Mouse (Mus musculus): Measurements from ENCODE around the gene Aes. TPM values are rescaled to one million over a fixed set of nuclear protein-coding genes. Genes with fewer than 3 reads are reported as not detected.
A peak's percentile ranks its signal among the peaks of the same experiment; 100 is the strongest.

Aes gene
- polyA plus RNA-seq, 1 experiment = 639 TPM

DNA sequence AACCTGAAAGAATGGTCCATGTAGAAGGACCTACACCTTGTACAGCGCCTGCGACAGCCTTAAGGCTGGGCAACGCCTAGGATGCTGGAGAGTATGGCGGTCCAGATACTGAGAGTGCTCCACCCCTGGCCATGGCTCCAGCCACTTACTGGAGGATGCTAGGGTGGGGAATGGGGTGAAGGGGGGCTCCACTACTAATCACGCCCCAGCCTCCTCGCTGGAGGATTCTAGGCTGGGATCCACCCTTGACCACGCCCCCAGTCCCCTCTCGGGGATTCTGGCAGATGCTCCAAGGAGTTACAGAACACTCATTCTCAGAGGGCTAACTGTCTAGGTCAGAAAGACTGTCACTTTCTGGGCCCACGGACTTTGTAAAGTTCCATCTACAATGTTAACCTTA, 13.7 kb downstream of the Aes start:
- Histone ChIP-seq H3K4me3 (no peak overlapping the region), H3K27me3 (ENCODE audit: control insufficient read depth, insufficient read depth, insufficient read length) (no peaks in the 10 kb centered on the region), H3K79me2 (ENCODE audit: control insufficient read depth, insufficient read depth) (no peaks in the 10 kb centered on the region), H3K4me2 (ENCODE audit: low read depth) (no peak overlapping the region), H3K36me3 (ENCODE audit: control insufficient read depth, insufficient read depth) (no peaks in the 10 kb centered on the region), H3ac (ENCODE audit: control insufficient read depth, insufficient read length) (no peak overlapping the region)
- TF ChIP-seq MAX (IDR thresholded peaks at IDR 0.05; ENCODE audit: low read depth) (no peak), TCF3 (IDR thresholded peaks at IDR 0.05; ENCODE audit: insufficient read length, low read depth) (no peak), POLR2AphosphoS2 (IDR thresholded peaks at IDR 0.05; ENCODE audit: insufficient read length, low read depth) (no peak), MYOD1 (IDR thresholded peaks at IDR 0.05; ENCODE audit: control insufficient read depth in 1 of 3, insufficient read length in 2 of 3, low read depth in 2 of 3) (no peak), SRF (IDR thresholded peaks at IDR 0.05; ENCODE audit: control insufficient read depth, insufficient read length, low read depth) (no peak), USF1 (IDR thresholded peaks at IDR 0.05; ENCODE audit: low read depth) (no peak), E2F4 (IDR thresholded peaks at IDR 0.05; ENCODE audit: insufficient read depth) (no peak), POLR2A (IDR thresholded peaks at IDR 0.05; ENCODE audit: insufficient read length, low read depth) (no peak), MYOG (IDR thresholded peaks at IDR 0.05; ENCODE audit: control insufficient read depth in 1 of 3, insufficient read depth in 1 of 3, insufficient read length in 2 of 3, low read depth in 2 of 3) (no peak), REST (IDR thresholded peaks at IDR 0.05; ENCODE audit: insufficient read depth, insufficient read length) (no peak), CEBPB (IDR thresholded peaks at IDR 0.05; ENCODE audit: insufficient read depth, poor library complexity, severe bottlenecking) (no peak), TCF12 (IDR thresholded peaks at IDR 0.05; ENCODE audit: insufficient read depth, poor library complexity, severe bottlenecking) (no peak)

DNA sequence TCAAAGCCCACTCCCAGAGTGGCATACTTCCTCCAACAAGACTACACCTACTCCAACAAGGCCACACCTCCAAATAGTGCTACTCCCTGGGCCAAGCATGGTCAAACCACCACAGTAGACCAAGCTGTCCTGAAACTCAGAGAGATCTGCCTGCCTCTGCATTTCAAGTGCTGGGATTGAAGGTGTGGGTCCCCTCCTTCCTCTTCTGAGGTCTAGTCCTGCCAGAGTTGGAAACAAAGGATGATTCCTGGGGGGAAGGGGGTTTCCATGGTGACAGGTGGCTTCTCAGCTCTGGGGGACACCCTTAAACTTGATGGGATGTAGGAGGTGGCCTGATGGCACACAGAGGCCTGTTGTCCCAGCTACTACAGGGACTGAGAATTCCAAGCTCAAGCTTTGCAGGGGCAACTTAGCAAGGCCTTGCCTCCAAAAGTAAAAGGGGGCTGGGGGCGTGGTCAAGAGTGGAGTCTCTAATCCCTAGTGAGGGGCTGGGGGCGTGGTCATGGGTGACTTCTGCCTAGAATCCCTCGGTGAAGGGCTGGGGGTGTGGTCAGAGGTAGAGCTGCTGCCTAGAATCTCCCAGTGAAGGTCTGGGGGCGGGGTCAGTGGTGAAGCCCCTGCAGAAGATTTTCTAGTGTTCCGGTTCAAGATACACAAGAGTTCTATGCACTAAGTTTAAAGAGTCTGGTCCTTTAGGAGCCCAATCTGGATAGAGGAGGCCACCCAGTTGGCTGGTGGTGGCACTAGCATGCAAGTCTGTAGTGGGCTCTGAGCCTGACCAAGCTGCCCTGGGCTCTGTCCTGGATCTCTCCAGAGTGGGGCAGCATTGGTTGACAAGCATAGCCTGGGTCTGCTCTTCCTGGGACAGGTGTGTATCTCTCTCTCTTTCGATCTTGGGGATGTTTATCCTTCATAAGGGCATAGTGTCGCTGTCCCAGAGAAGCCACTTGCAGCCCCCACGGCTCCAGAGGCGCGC, 15.1 kb downstream of the Aes start, which contains the start of gene Tle2:
Gene Tle2, plus strand, starts transcription at position 481 of the 976 bp plus-strand sequence.
- H3K4me3 ChIP-seq = peak within 1 kb of the TSS; percentile 29
- no peaks in the 10 kb centered on the region for H3K79me2 ChIP-seq (ENCODE audit: control insufficient read depth, insufficient read depth)
- peak within 1 kb of the TSS; percentile 75 for H3K4me2 ChIP-seq (ENCODE audit: low read depth)
- H3K36me3 ChIP-seq (ENCODE audit: control insufficient read depth, insufficient read depth) = no peaks in the 10 kb centered on the region
- TF ChIP-seq E2F4 (IDR thresholded peaks at IDR 0.05; ENCODE audit: insufficient read depth) (no peak), POLR2AphosphoS2 (IDR thresholded peaks at IDR 0.05; ENCODE audit: insufficient read length, low read depth) (no peak), TCF12 (IDR thresholded peaks at IDR 0.05; ENCODE audit: insufficient read depth, poor library complexity, severe bottlenecking) (no peak), MYOG (IDR thresholded peaks at IDR 0.05; ENCODE audit: control insufficient read depth in 1 of 3, insufficient read depth in 1 of 3, insufficient read length in 2 of 3, low read depth in 2 of 3) (no peak), MAX (IDR thresholded peaks at IDR 0.05; ENCODE audit: low read depth) (no peak), REST (IDR thresholded peaks at IDR 0.05; ENCODE audit: insufficient read depth, insufficient read length) (no peak)
- H3K27me3 ChIP-seq (ENCODE audit: control insufficient read depth, insufficient read depth, insufficient read length) = no peaks in the 10 kb centered on the region
- H3ac ChIP-seq (ENCODE audit: control insufficient read depth, insufficient read length) = no peak within 1 kb of the TSS

DNA sequence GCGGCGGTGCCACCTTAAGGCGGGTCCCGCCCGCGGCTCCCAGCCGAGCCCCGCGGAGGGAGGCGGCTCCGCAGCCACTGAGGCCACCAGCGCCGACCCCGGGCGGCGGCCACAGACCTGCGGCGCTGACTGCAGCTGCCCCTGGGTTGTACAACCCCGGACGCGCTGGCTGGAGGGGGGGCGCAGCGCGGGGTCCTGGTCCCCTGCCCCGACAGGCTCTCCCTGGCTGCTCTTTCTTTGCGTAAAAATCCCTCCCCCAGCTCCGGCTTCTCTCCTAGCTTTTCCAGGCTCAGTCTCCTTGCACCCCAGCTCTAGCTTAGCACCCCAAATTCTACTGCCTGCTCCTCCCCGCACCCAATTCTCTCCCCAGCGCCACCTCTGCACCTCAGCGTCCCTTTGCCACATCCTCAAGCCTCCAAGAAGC, 15.9 kb downstream of the Aes start:
- H3K36me3 ChIP-seq (ENCODE audit: control insufficient read depth, insufficient read depth) = no peaks in the 10 kb centered on the region
- no peak overlapping the region for H3ac ChIP-seq (ENCODE audit: control insufficient read depth, insufficient read length)
- TF ChIP-seq TCF3 (IDR thresholded peaks at IDR 0.05; ENCODE audit: insufficient read length, low read depth) = peak; percentile 35
- TF ChIP-seq MYOD1 (IDR thresholded peaks at IDR 0.05; ENCODE audit: control insufficient read depth in 1 of 3, insufficient read length in 2 of 3, low read depth in 2 of 3) = peak in 2 of 3 experiments; percentile 31 to 78
- TF ChIP-seq SRF (IDR thresholded peaks at IDR 0.05; ENCODE audit: control insufficient read depth, insufficient read length, low read depth) = no peak
- peak in 2 of 3 experiments; percentile 45 to 85 for TF ChIP-seq MYOG (IDR thresholded peaks at IDR 0.05; ENCODE audit: control insufficient read depth in 1 of 3, insufficient read depth in 1 of 3, insufficient read length in 2 of 3, low read depth in 2 of 3)
- TF ChIP-seq MAX (IDR thresholded peaks at IDR 0.05; ENCODE audit: low read depth) = no peak
- peak; percentile 72 for TF ChIP-seq POLR2A (IDR thresholded peaks at IDR 0.05; ENCODE audit: insufficient read length, low read depth)
- no peaks in the 10 kb centered on the region for H3K27me3 ChIP-seq (ENCODE audit: control insufficient read depth, insufficient read depth, insufficient read length)
- H3K79me2 ChIP-seq (ENCODE audit: control insufficient read depth, insufficient read depth) = no peaks in the 10 kb centered on the region
- H3K4me2 ChIP-seq (ENCODE audit: low read depth) = peak overlapping the region; percentile 75
- peak overlapping the region; percentile 29 for H3K4me3 ChIP-seq

DNA sequence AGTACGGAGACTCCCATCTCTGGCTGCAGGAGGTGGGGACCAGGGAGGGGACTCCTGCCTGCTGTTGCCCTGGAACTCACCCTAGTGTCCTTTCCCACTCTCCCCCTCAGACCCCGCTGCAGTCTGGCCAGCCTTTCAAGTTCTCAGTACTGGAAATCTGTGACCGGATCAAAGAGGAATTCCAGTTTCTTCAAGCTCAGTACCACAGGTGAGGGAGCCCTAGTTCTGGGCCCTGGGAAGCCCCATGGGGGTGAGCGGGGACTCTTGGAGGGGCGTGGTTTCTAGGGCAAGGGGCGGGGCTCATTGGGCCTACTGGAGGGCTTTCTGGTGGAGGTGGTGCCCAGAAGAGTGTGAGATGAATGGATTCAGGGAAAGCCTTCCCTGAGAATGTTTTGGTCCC, 16.4 kb downstream of the Aes start:
- no peaks in the 10 kb centered on the region for H3K36me3 ChIP-seq (ENCODE audit: control insufficient read depth, insufficient read depth)
- H3K27me3 ChIP-seq (ENCODE audit: control insufficient read depth, insufficient read depth, insufficient read length) = no peaks in the 10 kb centered on the region
- H3K79me2 ChIP-seq (ENCODE audit: control insufficient read depth, insufficient read depth) = no peaks in the 10 kb centered on the region
- H3ac ChIP-seq (ENCODE audit: control insufficient read depth, insufficient read length) = no peak overlapping the region
- TF ChIP-seq USF1 (IDR thresholded peaks at IDR 0.05; ENCODE audit: low read depth) (no peak), POLR2A (IDR thresholded peaks at IDR 0.05; ENCODE audit: insufficient read length, low read depth) (no peak)
- H3K4me3 ChIP-seq = peak overlapping the region; percentile 29
- H3K4me2 ChIP-seq (ENCODE audit: low read depth) = peak overlapping the region; percentile 75

DNA sequence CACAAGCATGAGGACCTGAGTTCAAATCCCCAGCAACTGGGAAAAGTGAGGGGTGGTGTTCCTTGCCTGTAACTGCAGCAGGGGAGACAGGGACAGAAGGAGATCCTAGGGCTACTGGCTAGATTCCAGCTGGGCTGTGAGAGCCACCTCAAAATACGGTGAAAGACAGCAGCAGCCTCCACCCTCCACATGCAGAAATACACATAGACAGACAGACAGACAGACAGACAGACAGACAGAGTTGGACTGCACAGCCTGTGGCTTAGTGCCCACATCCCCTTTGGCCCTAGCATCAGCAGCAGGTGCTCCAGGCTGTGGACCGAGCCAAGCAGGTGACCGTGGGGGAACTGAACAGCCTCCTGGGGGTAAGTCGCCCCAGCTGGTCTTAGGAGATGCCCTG, 20.7 kb downstream of the Aes start:
- no peaks in the 10 kb centered on the region for H3K79me2 ChIP-seq (ENCODE audit: control insufficient read depth, insufficient read depth)
- no peak for TF ChIP-seq POLR2A (IDR thresholded peaks at IDR 0.05; ENCODE audit: insufficient read length, low read depth)
- no peak for TF ChIP-seq E2F4 (IDR thresholded peaks at IDR 0.05; ENCODE audit: insufficient read depth)
- no peak for TF ChIP-seq USF1 (IDR thresholded peaks at IDR 0.05; ENCODE audit: low read depth)
- no peak for TF ChIP-seq MYOG (IDR thresholded peaks at IDR 0.05; ENCODE audit: control insufficient read depth in 1 of 3, insufficient read depth in 1 of 3, insufficient read length in 2 of 3, low read depth in 2 of 3)
- no peak for TF ChIP-seq MYOD1 (IDR thresholded peaks at IDR 0.05; ENCODE audit: control insufficient read depth in 1 of 3, insufficient read length in 2 of 3, low read depth in 2 of 3)
- no peak for TF ChIP-seq TCF12 (IDR thresholded peaks at IDR 0.05; ENCODE audit: insufficient read depth, poor library complexity, severe bottlenecking)
- no peak for TF ChIP-seq TCF3 (IDR thresholded peaks at IDR 0.05; ENCODE audit: insufficient read length, low read depth)
- H3K4me3 ChIP-seq = no peak overlapping the region
- H3K27me3 ChIP-seq (ENCODE audit: control insufficient read depth, insufficient read depth, insufficient read length) = no peaks in the 10 kb centered on the region
- H3K4me2 ChIP-seq (ENCODE audit: low read depth) = no peak overlapping the region
- no peaks in the 10 kb centered on the region for H3K36me3 ChIP-seq (ENCODE audit: control insufficient read depth, insufficient read depth)
- H3ac ChIP-seq (ENCODE audit: control insufficient read depth, insufficient read length) = no peak overlapping the region
